Mouse (Mus musculus) right cerebral cortex, postnatal 4 days (tissue): ENCODE measurements around the gene Crkl.

Experiments used
- DNase-seq: peaks from one replicate; pipeline ENCODE4 v3.0.0-alpha.2; 2022

The Crkl gene

GRCm38 (mm10) chr16:17529981-17530586 lies 78.3 kb downstream of the Crkl start:
- DNase-seq, result no peak

GRCm38 (mm10) chr16:17530640-17531288 lies 79.0 kb downstream of the Crkl start, which contains the start of gene Thap7:
Thap7 (minus strand) TSS chr16:17531136.
- peak; percentile 97 for DNase-seq

- no peak for DNase-seq
Measured at GRCm38 (mm10) chr16:17532271-17532670, 80.5 kb downstream of the Crkl start.

- DNase-seq, result no peak
Measured at GRCm38 (mm10) chr16:17532676-17533329, 81.0 kb downstream of the Crkl start.

- no peak for DNase-seq
Measured at GRCm38 (mm10) chr16:17536584-17536983, 84.8 kb downstream of the Crkl start.
